Mouse (Mus musculus) kidney, adult 2 months (tissue): ENCODE data around the gene Olfr742.

ENCODE experiments used
- CTCF ChIP-seq: fragments of 200-500 bp; conservative IDR thresholded peaks from 2 replicates; pipeline ENCODE4 v1.5.1; 2011; ENCODE audit warnings: low read depth, mild to moderate bottlenecking, control low read depth, low read length, moderate library complexity, mixed read lengths; ENCODE audit not compliant: insufficient read depth, insufficient read length
- POLR2A ChIP-seq: fragments of 200-500 bp; IDR thresholded peaks from one replicate; pipeline ENCODE4 v1.6.1; 2011; ENCODE audit warnings: low read depth, low read length, control low read depth

DNA sequence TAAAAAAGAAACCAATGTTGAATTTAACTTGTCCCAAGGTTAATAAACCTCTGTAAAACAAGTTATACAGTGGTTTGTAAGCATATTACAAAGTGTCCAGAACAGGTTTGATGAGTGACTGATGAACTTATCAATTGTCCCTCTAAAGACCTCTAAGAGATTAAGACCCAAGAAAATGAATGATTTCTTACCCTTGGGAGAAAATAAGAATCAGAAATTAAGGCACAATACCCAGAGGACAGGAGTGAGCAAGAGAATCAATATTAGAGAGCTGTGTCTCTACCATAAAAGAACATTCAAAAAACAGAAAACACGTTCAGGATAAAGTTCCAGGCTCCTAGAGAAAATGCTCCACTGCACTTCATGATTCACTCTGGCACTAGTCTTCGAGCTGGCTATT is at the start of gene Olfr742:
- TF ChIP-seq POLR2A (no peak), CTCF (no peak)
